Mouse (Mus musculus) Patski (cell line): ENCODE measurements around the gene Col12a1. TPM values are rescaled to one million over a fixed set of nuclear protein-coding genes. Genes with fewer than 3 reads are reported as not detected.
A peak's percentile ranks its signal among the peaks of the same experiment; 100 is the strongest.

Source experiments
- ATAC-seq: fragments of 100-300 bp; one replicate; pipeline ENCODE4 v1.8.0; 2021
- CTCF ChIA-PET: fragments of 350-600 bp; sonication (Branson Sonifier 250); formaldehyde crosslinking; loops from one replicate; lab custom pipeline; 2022; ENCODE audit warnings: inconsistent platforms; lab: Charles Lee
- POLR2A ChIA-PET: fragments of 350-600 bp; sonication (Branson Sonifier 250); formaldehyde crosslinking; loops from one replicate; lab custom pipeline; 2022; ENCODE audit warnings: antibody characterized with exemption, inconsistent platforms; lab: Charles Lee
- DNase-seq: peaks from one replicate; pipeline ENCODE4 v3.0.0-alpha.2; 2011; ENCODE audit warnings: low read depth, low spot score
- H3K27me3 ChIP-seq: fragments of 371-371 bp; one replicate; pipeline ENCODE4 v1.5.1; 2021
- CTCF ChIP-seq: fragments of 100-300 bp; IDR thresholded peaks from one replicate; pipeline ENCODE4 v1.5.1; 2021
- in situ Hi-C: fragments of 300-500 bp; cut with MboI; formaldehyde crosslinking; loops from 3 replicates; pipeline ENCODE4 v1.11.1; 2018; ENCODE audit warnings: low pct_unique_long_range_greater_than_20kb, mixed read lengths
- polyA plus RNA-seq: library from polyadenylated mRNA; unstranded; gene quantifications from one replicate; pipeline ENCODE4 v1.2.3, GENCODE M21; 2021

Gene Col12a1
- polyA plus RNA-seq, 1 experiment from 2014 or later: 99.1 TPM

DNA sequence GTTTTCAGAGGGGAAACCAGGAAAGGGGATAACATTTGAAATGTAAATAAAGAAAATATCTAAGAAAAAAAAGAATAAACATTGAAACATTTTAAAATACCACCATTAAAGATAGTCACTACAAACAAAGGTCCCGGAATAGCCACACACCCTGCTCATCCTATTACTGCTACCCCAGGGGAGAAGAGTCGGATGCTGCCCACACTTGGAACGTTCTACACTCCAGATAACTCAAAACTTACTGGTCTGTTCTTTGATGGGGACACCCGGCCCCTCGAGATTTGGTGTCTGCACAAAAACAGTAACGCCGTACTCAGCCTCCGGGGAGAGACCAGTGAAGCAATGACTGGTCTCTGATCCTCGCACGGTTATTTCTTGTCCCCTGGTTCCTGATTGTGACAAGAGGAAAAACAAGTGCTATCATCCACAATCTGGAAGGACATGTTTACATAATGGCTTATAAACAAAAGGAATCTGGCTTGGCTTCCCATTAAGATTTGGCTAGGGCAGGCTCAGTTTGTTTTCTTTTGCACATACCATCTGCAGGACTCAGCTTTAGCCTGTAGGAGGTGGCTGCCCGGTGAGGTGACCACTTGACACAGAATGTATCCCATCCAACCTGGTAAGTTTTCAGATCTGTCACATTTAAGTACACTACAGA is 79.1 kb downstream of the Col12a1 start:
- ChIA-PET POLR2A (no interaction called here), CTCF (interaction anchor here (0.7 kb wide), 1 partner anchor 10 kb away, joined by 3 read pairs; no protein-coding TSS in a partner anchor)
- H3K27me3 ChIP-seq: no peaks in the 10 kb centered on the region
- in situ Hi-C loops: no loop called here
- TF ChIP-seq CTCF: peak; percentile 27
- DNase-seq (no peak), ATAC-seq (peak; percentile 31)

- CTCF ChIA-PET: no interaction called here
- POLR2A ChIA-PET: no interaction called here
- ATAC-seq (no peak), DNase-seq (no peak)
- in situ Hi-C loops: no loop called here
- TF ChIP-seq CTCF: no peak
- no peaks in the 10 kb centered on the region for H3K27me3 ChIP-seq
These were observed 80.8 kb downstream of the Col12a1 start for GRCm38 (mm10) chr9:79637879-79638278.

GRCm38 (mm10) chr9:79634076-79634475 is 84.6 kb downstream of the Col12a1 start:
- POLR2A ChIA-PET: interaction anchor here (0.6 kb wide), 1 partner anchor 830 kb away, joined by 7 read pairs; no protein-coding TSS in a partner anchor

GRCm38 (mm10) chr9:79631186-79631585 is 87.4 kb downstream of the Col12a1 start:
- ChIA-PET POLR2A (no interaction called here), CTCF (no interaction called here)
- no peaks in the 10 kb centered on the region for H3K27me3 ChIP-seq
- DNase-seq (no peak), ATAC-seq (no peak)
- in situ Hi-C loops: no loop called here
- no peak for TF ChIP-seq CTCF

More at GRCm38 (mm10) chr9:79634076-79634475, 84.6 kb downstream of the Col12a1 start:
- ATAC-seq (no peak), DNase-seq (no peak)
- no peaks in the 10 kb centered on the region for H3K27me3 ChIP-seq
- no peak for TF ChIP-seq CTCF
- CTCF ChIA-PET: no interaction called here
- in situ Hi-C loops: no loop called here

GRCm38 (mm10) chr9:79618839-79619597 is 99.6 kb downstream of the Col12a1 start:
- DNase-seq (no peak), ATAC-seq (no peak)
- no peak for TF ChIP-seq CTCF
- ChIA-PET CTCF (no interaction called here), POLR2A (interaction anchor here (0.6 kb wide), 1 partner anchor 401 kb away, joined by 5 read pairs; no protein-coding TSS in a partner anchor)
- no peaks in the 10 kb centered on the region for H3K27me3 ChIP-seq
- in situ Hi-C loops: loop anchor here (5.0 kb wide), 2 partner anchors 93 to 407 kb away; no protein-coding TSS in a partner anchor

DNA sequence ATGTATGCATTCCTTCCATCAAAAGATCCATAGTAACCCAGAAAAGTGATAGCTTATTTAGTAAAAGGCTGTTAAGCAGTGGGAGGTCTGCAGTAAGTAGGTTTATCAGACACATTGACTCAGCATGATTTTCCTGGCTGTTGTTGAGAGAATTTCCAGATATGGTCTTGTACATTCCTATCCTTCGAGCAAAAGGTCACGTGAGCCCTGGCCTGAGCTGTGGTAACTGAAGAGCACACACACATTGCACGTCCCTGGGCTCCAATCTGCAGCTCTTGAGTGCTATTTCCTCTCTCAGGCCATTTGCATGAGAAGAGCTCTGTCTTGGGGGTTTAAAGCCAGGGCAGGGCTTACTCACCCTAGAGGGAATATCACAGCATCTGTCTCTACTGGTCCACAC is 101.3 kb downstream of the Col12a1 start:
- in situ Hi-C loops: loop anchor here (5.0 kb wide), 2 partner anchors 95 to 405 kb away; no protein-coding TSS in a partner anchor
- DNase-seq (peak; percentile 20), ATAC-seq (peak; percentile 82)
- no peaks in the 10 kb centered on the region for H3K27me3 ChIP-seq
- CTCF ChIA-PET: interaction anchor here (1.3 kb wide), 1 partner anchor 20 kb away, joined by 3 read pairs; no protein-coding TSS in a partner anchor
- no peak for TF ChIP-seq CTCF
- POLR2A ChIA-PET: no interaction called here

DNA sequence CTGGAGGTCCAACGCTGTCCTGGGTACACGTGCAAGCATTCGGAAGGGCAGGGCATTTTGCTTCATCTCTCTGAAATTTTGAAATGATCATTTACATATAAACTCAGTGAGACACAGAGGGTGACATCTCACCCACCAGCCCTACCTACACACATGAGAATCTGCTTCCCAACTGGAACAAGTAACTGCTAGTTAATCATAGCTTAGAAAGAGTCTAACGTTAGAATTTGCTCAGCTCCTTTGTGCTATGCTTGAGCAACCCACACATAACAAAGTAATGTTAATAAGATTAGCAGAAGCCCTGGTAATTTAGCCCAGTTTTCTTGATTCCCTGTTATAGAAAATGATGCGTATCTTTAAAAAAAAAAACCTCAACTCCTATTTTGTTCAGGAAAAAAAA is 102.6 kb downstream of the Col12a1 start:
- POLR2A ChIA-PET: interaction anchor here (0.7 kb wide), 1 partner anchor 19 kb away, joined by 3 read pairs; no protein-coding TSS in a partner anchor

GRCm38 (mm10) chr9:79610286-79610685 is 108.3 kb downstream of the Col12a1 start:
- peak; percentile 97 for ATAC-seq
- in situ Hi-C loops: no loop called here
- peak; percentile 61 for DNase-seq
- no peak for TF ChIP-seq CTCF
- ChIA-PET CTCF (no interaction called here), POLR2A (no interaction called here)
- no peaks in the 10 kb centered on the region for H3K27me3 ChIP-seq

More for the DNA sequence above, 102.6 kb downstream of the Col12a1 start:
- DNase-seq (no peak), ATAC-seq (no peak)
- no peak for TF ChIP-seq CTCF
- in situ Hi-C loops: loop anchor here (5.0 kb wide), 2 partner anchors 96 to 404 kb away; no protein-coding TSS in a partner anchor
- CTCF ChIA-PET: interaction anchor here (0.7 kb wide), 1 partner anchor 828 kb away, joined by 3 read pairs; no protein-coding TSS in a partner anchor
- no peaks in the 10 kb centered on the region for H3K27me3 ChIP-seq

DNA sequence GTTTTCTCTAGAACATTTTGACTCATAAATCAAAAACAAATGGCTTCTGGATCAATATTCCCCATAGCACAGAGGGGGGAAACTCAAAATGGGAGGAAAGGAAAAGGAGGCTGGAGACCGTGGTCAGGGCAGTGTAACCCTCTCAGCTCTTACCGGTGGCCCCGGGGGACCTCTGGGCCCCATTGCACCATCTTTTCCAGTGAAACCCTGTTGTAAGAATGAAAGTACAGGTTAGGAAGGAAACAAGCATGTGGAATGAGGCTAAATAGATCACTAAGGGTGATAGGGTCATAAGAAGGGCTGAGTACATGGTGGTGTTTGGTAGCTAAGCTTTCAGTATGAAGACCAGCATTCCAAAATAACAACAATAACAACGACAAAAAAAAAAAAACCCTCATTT is 109.0 kb downstream of the Col12a1 start:
- no peak for DNase-seq
- ChIA-PET CTCF (no interaction called here), POLR2A (no interaction called here)
- no peak for TF ChIP-seq CTCF
- in situ Hi-C loops: no loop called here
- no peaks in the 10 kb centered on the region for H3K27me3 ChIP-seq
- no peak for ATAC-seq

DNA sequence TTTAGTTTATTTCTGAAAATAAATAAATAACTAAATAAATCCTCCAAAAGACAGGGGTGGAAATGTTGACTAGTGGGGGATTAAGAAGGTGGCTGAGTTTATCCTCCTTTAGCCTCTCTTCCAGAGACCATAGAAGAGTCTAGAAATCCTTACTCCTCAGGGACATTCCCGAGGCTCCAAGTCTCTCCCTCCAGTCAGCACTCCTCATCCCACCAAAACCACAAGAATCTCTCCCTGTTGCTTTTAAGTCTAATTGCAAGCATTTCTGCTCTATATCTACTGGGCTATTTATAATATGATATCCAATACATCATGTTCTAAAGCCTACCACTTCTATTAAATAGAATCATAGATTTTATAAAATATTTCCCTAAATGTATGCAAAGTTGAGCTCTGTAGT is 109.8 kb downstream of the Col12a1 start:
- in situ Hi-C loops: no loop called here
- ATAC-seq (peak; percentile 51), DNase-seq (peak; percentile 15)
- ChIA-PET POLR2A (no interaction called here), CTCF (no interaction called here)
- no peak for TF ChIP-seq CTCF
- H3K27me3 ChIP-seq: no peaks in the 10 kb centered on the region

DNA sequence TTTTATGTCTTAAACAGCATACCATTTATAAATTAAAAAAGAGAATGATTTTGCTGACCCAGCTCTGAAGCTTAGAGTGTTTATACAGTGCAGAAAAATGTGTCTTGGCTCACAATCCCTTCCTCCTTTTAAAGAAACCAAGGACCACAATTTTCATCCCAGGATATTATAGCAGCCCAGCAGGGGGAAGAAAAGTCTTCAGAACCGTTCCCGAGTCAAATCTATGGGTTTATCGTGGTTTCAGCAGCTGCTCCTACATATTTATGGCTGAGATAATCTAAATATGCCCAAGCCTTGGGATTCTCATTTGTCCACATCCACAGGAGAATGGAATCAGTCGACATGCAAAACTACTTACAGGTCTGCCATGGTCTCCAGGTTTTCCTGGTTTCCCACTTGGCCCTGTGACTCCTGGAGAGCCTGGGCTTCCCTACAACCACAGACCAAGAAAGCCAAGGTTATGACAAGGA is 110.5 kb downstream of the Col12a1 start:
- no peak for ATAC-seq
- TF ChIP-seq CTCF: no peak
- H3K27me3 ChIP-seq: no peaks in the 10 kb centered on the region
- in situ Hi-C loops: no loop called here
- DNase-seq: no peak
- ChIA-PET CTCF (no interaction called here), POLR2A (no interaction called here)
